Mouse (Mus musculus): ENCODE measurements around the gene Wdfy3. TPM values are rescaled to one million over a fixed set of nuclear protein-coding genes. Genes with fewer than 3 reads are reported as not detected.

Gene Wdfy3
- polyA plus RNA-seq, 1 experiment from 2014 or later, result 43.3 TPM

DNA sequence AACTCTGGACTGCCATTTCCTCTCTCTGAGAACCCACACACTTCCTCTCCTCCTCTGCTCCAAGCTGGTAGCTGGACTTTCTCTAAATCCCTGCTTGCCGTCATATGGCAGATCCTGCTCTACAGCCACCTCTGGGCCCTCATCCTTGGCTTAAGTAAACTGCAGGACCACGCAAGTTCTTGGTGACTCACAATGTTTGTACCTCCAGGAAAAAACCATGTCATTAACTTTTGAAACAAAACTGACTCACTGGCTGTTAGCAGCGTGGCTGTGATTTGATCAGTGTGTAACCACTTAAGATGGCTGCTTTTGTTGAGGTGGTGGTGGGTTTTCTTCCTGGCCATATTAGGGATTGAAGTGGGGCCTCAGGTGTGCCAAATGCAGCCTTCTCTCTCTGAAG lies 285.4 kb downstream of the Wdfy3 start:
- ATAC-seq (ENCODE audit: low FRiP score, low read depth), result no peak
- H3K4me3 ChIP-seq, result no peak overlapping the region
- 85% methylated on average over 3 of the region's 3 CpGs for WGBS

More for the DNA sequence above, 285.4 kb downstream of the Wdfy3 start:
- Histone ChIP-seq H3K4me1 (peaks cover 3% of the 10 kb centered on the region; the same call in 1 of the 2 replicates), H3K27ac (replicated peaks) (no peak overlapping the region), H3K4me2 (replicated peaks) (no peak overlapping the region), H3K9ac (replicated peaks) (no peak overlapping the region), H3K36me3 (no peaks in the 10 kb centered on the region), H3K9me3 (no peaks in the 10 kb centered on the region), H3K27me3 (no peaks in the 10 kb centered on the region)

Measured in midbrain, embryonic 12.5 days (tissue).